Comparison of ENCODE assay signal across 29 mouse cellular contexts in the genomic region with DNA sequence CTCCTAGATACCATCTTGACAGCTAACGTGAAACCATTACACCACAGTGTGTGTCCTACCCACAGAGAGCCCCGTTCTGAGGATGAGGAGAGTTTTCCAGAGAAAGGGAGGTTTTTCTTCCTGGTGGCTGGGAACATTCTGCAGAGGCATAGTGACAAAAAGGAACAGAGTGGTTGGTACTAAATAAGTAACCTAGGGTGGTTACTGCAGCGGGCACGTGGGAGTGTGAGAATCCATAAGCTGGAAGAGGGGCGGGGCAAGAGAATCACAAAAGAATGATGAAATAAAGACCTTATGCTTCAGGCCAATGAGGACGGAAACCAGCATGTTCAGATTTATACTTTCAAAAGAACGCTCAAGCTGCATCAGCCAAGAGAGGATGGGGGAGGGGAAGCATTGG. TPM values are rescaled to one million over a fixed set of nuclear protein-coding genes. Genes with fewer than 3 reads are reported as not detected.
DNase-seq lines count a peak whose midpoint lies in the region; ATAC-seq lines count a peak whose summit lies in the region.
"Had no signal": no experiment of that assay in that cellular context is flagged by ENCODE, and none has a peak within 500 bp of the region (broad histone marks: within the 10 kb centered on the region; RNA-seq: fewer than 3 reads in every experiment).

No protein-coding gene starts in this region.

- no peak overlapping the region for H3K4me2 ChIP-seq in midbrain, embryonic 14.5 days (ENCODE audit: low read length)
- H3K4me2 ChIP-seq: embryonic facial prominence, embryonic 13.5 days; forebrain, embryonic 13.5 days; heart, embryonic 11.5 days; hindbrain, embryonic 12.5 days; hindbrain, embryonic 15.5 days had no signal

- H3K9ac ChIP-seq in midbrain, embryonic 14.5 days (replicated peaks; ENCODE audit: low read length): no peak overlapping the region
- H3K9ac ChIP-seq: embryonic facial prominence, embryonic 13.5 days; forebrain, embryonic 13.5 days; hindbrain, embryonic 12.5 days; hindbrain, embryonic 15.5 days had no signal

- no peak for ATAC-seq in midbrain, embryonic 14.5 days (ENCODE audit: low FRiP score, low TSS enrichment)
- ATAC-seq: forebrain, embryonic 13.5 days; forebrain, embryonic 16.5 days had no signal

- H3K36me3 ChIP-seq in midbrain, embryonic 14.5 days (ENCODE audit: control insufficient read depth, insufficient read depth, low read length): no peaks in the 10 kb centered on the region
- H3K36me3 ChIP-seq: embryonic facial prominence, embryonic 10.5 days; embryonic facial prominence, embryonic 13.5 days; forebrain, embryonic 10.5 days; G1E; hindbrain, embryonic 12.5 days; hindbrain, embryonic 15.5 days had no signal

- no peaks in the 10 kb centered on the region for H3K27me3 ChIP-seq in midbrain, embryonic 14.5 days (ENCODE audit: control insufficient read depth, insufficient read depth, low read length)

- peak; percentile 33 to 67 for DNase-seq in frontal cortex, adult 2 months (ENCODE audit: extremely low spot score in 1 of 2, low spot score in 1 of 2)
- no peak for DNase-seq in frontal cortex, postnatal 14 days (ENCODE audit: low spot score in 2 of 2)
- DNase-seq in right cerebral cortex, adult 18-20 months: peak; percentile 68
- no peak for DNase-seq in right cerebral cortex, postnatal 25 days
- peak; percentile 73 for DNase-seq in brain, adult 2 months (ENCODE audit: low read depth, low spot score)
- no peak for DNase-seq in midbrain, embryonic 14.5 days
- DNase-seq: adrenal gland, adult 2 months; adrenal gland, postnatal 14 days; B cell, adult 2 months; cerebellum, adult 11-12 months; cerebellum, adult 8-10 months; cerebellum, postnatal 10 days; cerebellum, postnatal 36 days; embryo, embryonic 11 days; gastrocnemius, adult 2 months; gastrocnemius, postnatal 14 days; heart, adult 11 months had no signal

- no peak overlapping the region for H3K27ac ChIP-seq in midbrain, embryonic 14.5 days (replicated peaks; ENCODE audit: low read depth, low read length)
- H3K27ac ChIP-seq: embryonic facial prominence, embryonic 10.5 days; embryonic facial prominence, embryonic 13.5 days; forebrain, embryonic 10.5 days; forebrain, embryonic 13.5 days; gastrocnemius, adult 2 months; hindbrain, embryonic 12.5 days; hindbrain, embryonic 15.5 days had no signal

- peaks cover 1% of the 10 kb centered on the region; the same call in 1 of the 2 replicates for H3K4me1 ChIP-seq in midbrain, embryonic 14.5 days (ENCODE audit: control insufficient read depth, insufficient read depth, low read length)
- H3K4me1 ChIP-seq: embryonic facial prominence, embryonic 13.5 days; forebrain, embryonic 13.5 days had no signal

- no peak overlapping the region for H3K4me3 ChIP-seq in midbrain, embryonic 14.5 days (replicated peaks; ENCODE audit: low read depth, low read length)
- H3K4me3 ChIP-seq: embryonic facial prominence, embryonic 10.5 days; embryonic facial prominence, embryonic 13.5 days; erythroblast, embryonic 14.5 days; forebrain, embryonic 10.5 days; forebrain, embryonic 13.5 days; gastrocnemius, adult 2 months; hindbrain, embryonic 12.5 days; hindbrain, embryonic 15.5 days had no signal

- WGBS in midbrain, embryonic 14.5 days: 61% methylated on average over 7 of the region's 7 CpGs

- H3K9me3 ChIP-seq in midbrain, embryonic 14.5 days (ENCODE audit: control insufficient read depth, low read length): no peaks in the 10 kb centered on the region
- H3K9me3 ChIP-seq: embryonic facial prominence, embryonic 10.5 days; embryonic facial prominence, embryonic 13.5 days; forebrain, embryonic 10.5 days; forebrain, embryonic 13.5 days; G1E; hindbrain, embryonic 12.5 days; hindbrain, embryonic 15.5 days had no signal

RNA-seq across cellular contexts. Expression of a gene that starts 8.0 kb away (rescaled TPM):
- polyA plus RNA-seq in frontal cortex, adult 2 months (2012; rRNA removed): 49.8 and 50.9 TPM in 2 replicates
- polyA plus RNA-seq in midbrain, embryonic 14.5 days (2014; fragmentation: Nextera tagmentation; extraction: Ambion mirVana): 9.6 and 10.7 TPM in 2 replicates
- polyA plus RNA-seq: erythroblast, embryonic 14.5 days; G1E; heart, embryonic 11.5 days; heart, embryonic 14.5 days; heart, postnatal 0 days had no signal

RNA-seq across cellular contexts. Expression of a gene that starts 26.7 kb away (rescaled TPM):
- polyA plus RNA-seq in frontal cortex, adult 2 months (2012; rRNA removed): 48.7 and 52.5 TPM in 2 replicates
- polyA plus RNA-seq in midbrain, embryonic 14.5 days (2014; fragmentation: Nextera tagmentation; extraction: Ambion mirVana): 16.9 and 18.5 TPM in 2 replicates
- polyA plus RNA-seq: erythroblast, embryonic 14.5 days; G1E had no signal

RNA-seq across cellular contexts. Expression of a gene that starts 37.7 kb away (rescaled TPM):
- 91.4 and 98.1 TPM in 2 replicates for polyA plus RNA-seq in frontal cortex, adult 2 months (2012; rRNA removed)
- polyA plus RNA-seq in midbrain, embryonic 14.5 days (2014; fragmentation: Nextera tagmentation; extraction: Ambion mirVana): 85.1 and 110 TPM in 2 replicates

RNA-seq across cellular contexts. Expression of a gene that starts 38.2 kb away (rescaled TPM):
- 34.5 and 36.8 TPM in 2 replicates for polyA plus RNA-seq in frontal cortex, adult 2 months (2012; rRNA removed)
- 57.3 and 59.1 TPM in 2 replicates for polyA plus RNA-seq in midbrain, embryonic 14.5 days (2014; fragmentation: Nextera tagmentation; extraction: Ambion mirVana)

RNA-seq across cellular contexts. Expression of a gene that starts 48.1 kb away (rescaled TPM):
- 20.9 and 21.3 TPM in 2 replicates for polyA plus RNA-seq in frontal cortex, adult 2 months (2012; rRNA removed)
- polyA plus RNA-seq in midbrain, embryonic 14.5 days (2014; fragmentation: Nextera tagmentation; extraction: Ambion mirVana): 4.9 and 5.6 TPM in 2 replicates

Comparison
In these comparisons a context has a peak if more than half of its experiments do, and no peak if none do; other contexts are left out.
1. DNase-seq: peak in frontal cortex, adult 2 months (2 of 2), right cerebral cortex, adult 18-20 months (single experiment) and brain, adult 2 months (single experiment); none in frontal cortex, postnatal 14 days (0 of 2), right cerebral cortex, postnatal 25 days (single experiment) and midbrain, embryonic 14.5 days (single experiment).